Mouse (Mus musculus) G1E (cell line): ENCODE data around the gene Adamts10. TPM values are rescaled to one million over a fixed set of nuclear protein-coding genes. Genes with fewer than 3 reads are reported as not detected.

Experiments used
- ATAC-seq: 2 replicates; pipeline ENCODE4 v1.8.0; 2016; ENCODE audit warnings: mild to moderate bottlenecking; ENCODE audit not compliant: insufficient number of reproducible peaks, poor library complexity, low FRiP score, severe bottlenecking; ENCODE audit errors: extremely low read depth
- DNase-seq: peaks from one replicate; pipeline ENCODE4 v3.0.0; 2012; ENCODE audit warnings: low spot score
- H3K27me3 ChIP-seq: 2 replicates; pipeline ENCODE4 v1.6.1; 2012; ENCODE audit warnings: mild to moderate bottlenecking, low read length, inconsistent platforms; ENCODE audit not compliant: insufficient read depth
- H3K36me3 ChIP-seq: replicated peaks from 2 replicates; pipeline ENCODE3; 2012; ENCODE audit warnings: mild to moderate bottlenecking, inconsistent platforms
- H3K4me1 ChIP-seq: 2 replicates; pipeline ENCODE4 v1.6.1; 2012; ENCODE audit warnings: low read depth, low read length, inconsistent platforms, mixed read lengths; ENCODE audit not compliant: insufficient read depth
- H3K4me3 ChIP-seq: 2 replicates; pipeline ENCODE4 v1.5.1; 2012; ENCODE audit warnings: low read depth, mild to moderate bottlenecking, inconsistent platforms, low read length, moderate library complexity, mixed read lengths
- H3K9me3 ChIP-seq: replicated peaks from 2 replicates; pipeline ENCODE4 v1.6.1; 2012; ENCODE audit warnings: inconsistent platforms
- CTCF ChIP-seq: IDR thresholded peaks from 2 replicates; pipeline ENCODE4 v1.5.1; 2012; ENCODE audit warnings: low read depth, low read length, inconsistent platforms, mixed read lengths
- GATA1 ChIP-seq: IDR thresholded peaks from 2 replicates; pipeline ENCODE4 v1.6.1; 2012; ENCODE audit warnings: borderline replicate concordance, low read length, inconsistent platforms, mixed read lengths
- GATA2 ChIP-seq: IDR thresholded peaks from 2 replicates; pipeline ENCODE4 v1.6.1; 2012; ENCODE audit warnings: low read depth, low read length, inconsistent platforms, borderline replicate concordance
- POLR2AphosphoS5 ChIP-seq: IDR thresholded peaks from 2 replicates; pipeline ENCODE4 v1.6.1; 2012; ENCODE audit warnings: low read depth, low read length, inconsistent platforms; ENCODE audit not compliant: insufficient replicate concordance
- TAL1 ChIP-seq: conservative IDR thresholded peaks from 2 replicates; pipeline ENCODE4 v1.6.1; 2012; ENCODE audit warnings: low read depth, low read length, inconsistent platforms, mixed read lengths
- polyA plus RNA-seq: library from polyadenylated mRNA; stranded (reverse); fragments of >175 nt; gene quantifications from 2 replicates; pipeline ENCODE4 v1.2.3, GENCODE M21; 2012
- total RNA-seq, 2 experiments: library from RNA; stranded (forward) in 1 of 2; stranded (reverse) in 1 of 2; fragments of 200-1000 nt in 1 of 2; fragments of >200 nt in 1 of 2; fragmentation: Nextera tagmentation in 1 of 2; gene quantifications; 2 replicates each; pipeline ENCODE4 v1.2.3; 2014 to 2017

Adamts10 gene
- 2.0 and 4.5 TPM in 2 replicates for total RNA-seq (2014; fragmentation: Nextera tagmentation)
- 3.4 and 4.0 TPM in 2 replicates for total RNA-seq (2017)
- 2.8 and 3.5 TPM in 2 replicates for polyA plus RNA-seq

GRCm38 (mm10) chr17:33523918-33524755, at the start of gene Adamts10:
Adamts10 (plus strand) TSS chr17:33524204.
- Histone ChIP-seq H3K36me3 (peaks cover 17% of the 10 kb centered on the region), H3K27me3 (peaks cover 13% of the 10 kb centered on the region; the same call in 1 of the 2 replicates), H3K4me1 (0 out of 2 replicates have a peak, but pooled peaks cover 3% of the 10 kb centered on the region), H3K4me3 (peak within 1 kb of the TSS; percentile 58), H3K9me3 (no peaks in the 10 kb centered on the region)
- TF ChIP-seq GATA1: no peak
- ATAC-seq (no peak), DNase-seq (peak; percentile 46)

DNA sequence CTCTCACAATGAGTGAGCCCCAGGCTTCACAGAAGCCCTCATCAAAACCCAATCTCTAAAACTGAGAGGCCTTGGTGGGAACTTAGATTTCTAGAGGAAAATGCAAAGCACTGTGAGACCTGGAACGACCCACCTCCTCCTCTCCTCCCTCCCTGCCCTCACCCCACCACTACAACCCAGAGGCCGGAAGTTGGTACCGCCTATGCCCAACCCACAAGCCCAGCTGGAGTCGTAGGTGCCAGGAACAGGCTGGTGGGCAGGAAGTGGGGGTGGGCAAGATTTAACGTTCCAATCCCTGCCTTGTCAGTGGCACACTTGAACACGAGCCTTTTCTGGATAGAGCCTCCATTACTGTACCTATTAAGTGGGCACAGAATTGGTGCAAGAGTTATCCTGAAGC, 40.0 kb upstream of the Adamts10 start:
- H3K4me1 ChIP-seq: no peaks in the 10 kb centered on the region
- no peaks in the 10 kb centered on the region for H3K9me3 ChIP-seq
- H3K4me3 ChIP-seq: no peak overlapping the region
- TF ChIP-seq POLR2AphosphoS5 (no peak), CTCF (no peak), GATA2 (no peak), GATA1 (no peak), TAL1 (no peak)
- peaks cover 2% of the 10 kb centered on the region; the same call in 1 of the 2 replicates for H3K27me3 ChIP-seq
- ATAC-seq: no peak
- no peaks in the 10 kb centered on the region for H3K36me3 ChIP-seq
- no peak for DNase-seq

- Histone ChIP-seq H3K4me3 (no peak overlapping the region), H3K36me3 (no peaks in the 10 kb centered on the region), H3K4me1 (no peaks in the 10 kb centered on the region), H3K9me3 (no peaks in the 10 kb centered on the region), H3K27me3 (peaks cover 13% of the 10 kb centered on the region; the same call in 1 of the 2 replicates)
- TF ChIP-seq TAL1: no peak
- no peak for TF ChIP-seq POLR2AphosphoS5
- TF ChIP-seq CTCF: no peak
- TF ChIP-seq GATA2: no peak
- TF ChIP-seq GATA1: no peak
- no peak for DNase-seq
- ATAC-seq: no peak
These were observed 36.8 kb upstream of the Adamts10 start for GRCm38 (mm10) chr17:33487211-33487610.

DNA sequence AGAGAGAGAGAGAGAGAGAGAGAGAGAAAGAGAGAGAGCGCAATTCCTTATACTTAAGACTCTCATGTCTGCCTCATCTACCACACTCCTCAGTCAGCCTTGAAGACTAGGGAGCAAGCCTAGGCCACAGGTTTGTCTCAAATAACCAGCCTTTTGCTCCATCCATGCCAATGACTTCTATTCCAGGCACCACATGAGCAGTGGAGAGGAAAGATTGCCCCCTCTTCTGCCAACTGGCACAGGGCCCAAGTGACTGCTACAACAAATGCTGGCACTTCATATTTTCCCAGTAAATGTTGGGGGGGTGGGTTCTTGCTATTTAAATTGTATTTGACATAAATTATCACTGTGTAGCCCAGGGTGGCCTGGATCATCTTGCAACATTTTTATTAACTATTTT, 36.4 kb upstream of the Adamts10 start:
- Histone ChIP-seq H3K4me3 (no peak overlapping the region), H3K9me3 (no peaks in the 10 kb centered on the region), H3K27me3 (peaks cover 13% of the 10 kb centered on the region; the same call in 1 of the 2 replicates), H3K4me1 (no peaks in the 10 kb centered on the region), H3K36me3 (no peaks in the 10 kb centered on the region)
- no peak for TF ChIP-seq CTCF
- TF ChIP-seq GATA1: no peak
- TF ChIP-seq POLR2AphosphoS5: no peak
- TF ChIP-seq GATA2: no peak
- TF ChIP-seq TAL1: no peak
- ATAC-seq: no peak
- DNase-seq: no peak

DNA sequence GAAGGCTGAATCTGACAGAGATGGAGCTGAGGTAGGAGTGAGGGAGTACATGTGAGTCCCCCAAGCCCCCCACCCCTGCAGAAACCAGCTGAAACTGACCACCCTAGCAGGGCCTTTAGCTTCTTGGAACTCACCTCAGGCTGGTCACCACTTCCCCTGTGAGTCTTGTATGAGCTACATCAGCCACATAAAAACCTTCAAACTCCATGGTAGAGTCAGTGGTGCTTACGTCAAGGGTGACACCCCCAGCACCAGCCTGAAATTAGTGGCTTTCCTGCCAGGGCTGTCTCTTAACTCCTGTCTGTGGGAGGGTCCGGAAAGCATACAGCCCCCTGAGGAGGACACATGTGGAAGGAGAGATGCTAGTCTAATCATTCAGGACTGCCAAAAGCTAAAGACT, 32.6 kb upstream of the Adamts10 start:
- ATAC-seq (no peak), DNase-seq (no peak)
- peaks cover 11% of the 10 kb centered on the region; the same call in 1 of the 2 replicates for H3K27me3 ChIP-seq
- TF ChIP-seq POLR2AphosphoS5 (no peak), TAL1 (no peak), GATA2 (no peak), GATA1 (no peak), CTCF (no peak)
- no peak overlapping the region for H3K4me3 ChIP-seq
- H3K4me1 ChIP-seq: no peaks in the 10 kb centered on the region
- no peaks in the 10 kb centered on the region for H3K9me3 ChIP-seq
- H3K36me3 ChIP-seq: no peaks in the 10 kb centered on the region

GRCm38 (mm10) chr17:33493065-33493464, 30.9 kb upstream of the Adamts10 start:
- ATAC-seq (no peak), DNase-seq (peak; percentile 20)

More at GRCm38 (mm10) chr17:33493065-33493464, 30.9 kb upstream of the Adamts10 start:
- no peak overlapping the region for H3K4me3 ChIP-seq
- H3K27me3 ChIP-seq: peaks cover 11% of the 10 kb centered on the region; the same call in 1 of the 2 replicates
- no peaks in the 10 kb centered on the region for H3K36me3 ChIP-seq
- H3K4me1 ChIP-seq: no peaks in the 10 kb centered on the region
- TF ChIP-seq TAL1 (no peak), CTCF (peak; percentile 89)
- no peaks in the 10 kb centered on the region for H3K9me3 ChIP-seq
